Mouse (Mus musculus) testis, postnatal 10 days (tissue): Measurements from ENCODE around the gene Ass1.

Source experiments
- DNase-seq: peaks from one replicate; pipeline ENCODE4 v3.0.0; 2021; ENCODE audit warnings: low spot score

Gene Ass1

GRCm38 (mm10) chr2:31458989-31459936, 10.7 kb upstream of the Ass1 start:
- DNase-seq, result no peak

DNA sequence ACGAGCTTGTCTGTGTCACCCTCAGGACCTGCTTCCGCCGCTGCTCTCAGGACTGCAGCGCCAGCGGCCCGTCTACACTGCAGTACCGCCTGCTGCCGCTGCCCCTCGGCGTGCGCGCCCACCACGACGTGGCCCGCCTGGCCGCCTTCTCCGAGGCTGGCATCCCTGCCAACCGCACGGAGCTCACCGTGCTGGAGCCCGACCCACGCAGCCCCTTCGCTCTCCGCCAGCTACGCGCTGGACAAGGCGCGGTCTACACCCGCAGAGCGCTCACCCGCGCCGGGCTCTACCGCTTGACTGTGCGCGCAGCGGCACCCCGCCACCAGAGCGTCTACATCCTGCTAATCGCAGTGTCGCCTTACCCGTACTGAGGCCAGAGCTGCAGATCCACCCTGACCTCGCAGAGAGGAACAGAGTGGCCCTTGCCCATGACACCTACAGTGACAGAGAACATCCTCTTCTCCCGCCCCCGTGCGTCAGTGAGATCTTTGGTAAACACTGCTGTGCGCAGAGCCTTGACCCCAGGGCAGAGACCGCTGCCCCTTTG, 9.9 kb upstream of the Ass1 start:
- DNase-seq, result peak; percentile 71

GRCm38 (mm10) chr2:31460920-31461319, 9.1 kb upstream of the Ass1 start:
- no peak for DNase-seq

DNA sequence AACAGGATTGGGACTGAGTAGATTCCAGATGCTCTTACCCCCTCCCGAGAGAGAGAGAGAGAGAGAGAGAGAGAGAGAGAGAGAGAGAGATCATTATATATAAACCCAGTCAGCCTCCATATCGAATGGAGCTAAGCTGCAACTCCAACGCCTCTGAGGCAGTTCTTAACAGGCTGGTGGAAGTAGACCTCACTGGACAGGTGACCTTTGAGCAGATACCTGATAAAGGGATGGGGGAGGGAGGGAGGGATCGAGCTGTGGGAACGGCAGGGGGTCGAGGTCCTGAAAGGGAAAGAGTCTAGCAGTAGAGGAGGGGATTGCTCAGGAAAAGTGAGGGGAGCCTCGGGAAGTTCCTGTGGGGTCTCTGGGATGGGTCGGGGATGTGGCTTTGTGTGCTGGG, 8.0 kb upstream of the Ass1 start:
- DNase-seq, result no peak

- DNase-seq, result no peak
Measured at GRCm38 (mm10) chr2:31463253-31463652, 6.8 kb upstream of the Ass1 start.

DNA sequence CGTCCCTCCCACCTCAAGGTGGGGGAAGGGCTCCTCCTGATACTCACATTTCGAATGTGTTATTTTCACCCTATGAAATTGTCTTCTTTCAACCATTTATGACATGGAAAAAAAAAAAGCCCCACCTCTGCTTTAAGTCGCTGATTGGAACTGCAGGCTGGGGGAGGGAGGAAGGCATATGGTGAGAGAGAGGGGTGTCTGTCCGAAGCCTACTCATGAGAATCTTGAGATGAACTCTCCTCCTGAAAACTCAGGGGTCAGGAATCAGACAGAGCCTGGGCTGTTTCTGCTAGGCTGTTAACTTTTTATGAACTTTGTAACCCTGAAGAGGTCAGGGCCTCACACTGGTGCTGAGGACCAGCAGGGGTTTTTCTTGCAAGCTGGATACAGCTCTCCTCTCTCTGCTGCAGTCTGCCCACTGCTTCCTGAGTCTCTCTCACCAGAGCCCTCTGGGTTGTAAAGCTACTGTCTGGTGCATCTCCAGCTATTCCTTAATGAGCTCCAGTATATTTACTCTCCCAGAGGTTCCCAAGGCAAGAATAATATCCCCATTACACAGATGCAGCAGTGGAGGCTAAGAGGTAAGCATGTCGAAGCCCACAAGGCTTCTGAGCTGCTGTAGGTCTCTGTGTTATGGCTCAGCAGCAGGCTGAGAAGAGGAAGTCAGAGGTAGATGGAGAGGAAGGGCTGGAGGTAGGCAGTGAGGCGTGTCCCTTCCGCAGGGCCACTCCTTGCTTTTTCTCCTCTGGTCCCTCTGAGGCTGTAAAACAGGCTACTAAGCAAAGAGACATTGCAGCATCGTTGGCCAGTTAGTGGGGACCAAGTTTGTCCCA, 6.1 kb upstream of the Ass1 start:
- DNase-seq, result no peak

DNA sequence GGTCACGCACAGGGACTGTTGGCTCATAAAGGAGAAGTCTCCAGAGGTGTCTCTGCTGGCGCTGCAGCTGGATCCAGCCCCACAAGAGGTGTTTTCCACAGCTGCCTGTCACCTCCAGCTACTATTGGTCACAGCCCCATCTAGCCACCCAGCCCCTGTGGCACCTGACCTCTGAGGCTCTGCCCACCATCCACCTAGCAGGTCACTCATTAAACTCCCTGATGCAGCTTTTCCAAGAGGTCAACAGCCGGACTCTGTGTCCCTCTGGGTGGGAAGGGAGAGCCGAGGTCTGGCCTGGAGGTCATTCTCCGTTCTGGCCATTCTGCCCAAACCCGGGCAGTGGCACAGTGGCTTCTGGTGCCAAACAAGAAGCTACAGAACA, 5.5 kb upstream of the Ass1 start:
- no peak for DNase-seq

DNA sequence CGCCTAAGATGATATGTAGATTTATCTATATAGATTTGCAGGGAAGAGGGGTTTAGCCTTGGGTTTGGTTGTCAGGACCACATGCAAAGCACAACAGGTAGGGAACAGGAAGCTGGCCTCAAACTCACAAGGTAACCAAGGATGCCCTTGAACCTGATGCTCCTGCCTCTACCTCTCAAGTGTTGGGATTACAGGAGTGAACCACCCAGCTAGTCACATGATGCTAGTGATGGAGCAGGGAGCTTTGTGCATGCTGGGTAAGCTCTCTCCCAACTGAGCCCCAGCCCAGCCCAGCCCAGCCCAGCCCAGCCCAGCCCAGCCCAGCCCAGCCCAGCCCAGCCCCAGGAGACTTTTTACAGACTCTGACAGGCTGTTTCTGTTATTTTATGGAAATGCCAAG, 2.5 kb upstream of the Ass1 start:
- no peak for DNase-seq

- DNase-seq, result no peak
Measured at GRCm38 (mm10) chr2:31468857-31469256, 1.1 kb upstream of the Ass1 start.

DNA sequence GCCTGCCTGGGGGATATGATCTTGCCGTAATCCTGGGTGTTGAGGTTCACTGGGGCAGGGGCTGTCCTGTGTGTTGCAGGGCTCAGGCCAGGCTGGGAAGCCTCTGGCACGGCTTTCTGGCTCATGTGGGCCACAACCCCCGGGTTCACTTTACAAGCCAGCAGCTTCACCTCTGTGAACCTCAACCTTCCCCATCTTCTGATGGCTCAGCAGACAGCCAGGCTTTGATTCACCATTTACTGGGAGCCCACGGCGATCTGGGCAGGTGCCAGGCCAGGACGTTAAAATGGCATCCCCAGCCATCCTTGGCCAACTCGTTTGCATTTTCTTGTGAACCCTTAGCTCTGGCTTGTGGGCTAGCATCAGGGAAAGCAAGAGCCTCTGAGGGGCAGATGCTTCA, 527 bp upstream of the Ass1 start:
- no peak for DNase-seq

GRCm38 (mm10) chr2:31470683-31471385, 827 bp downstream of the Ass1 start:
- DNase-seq, result no peak

DNA sequence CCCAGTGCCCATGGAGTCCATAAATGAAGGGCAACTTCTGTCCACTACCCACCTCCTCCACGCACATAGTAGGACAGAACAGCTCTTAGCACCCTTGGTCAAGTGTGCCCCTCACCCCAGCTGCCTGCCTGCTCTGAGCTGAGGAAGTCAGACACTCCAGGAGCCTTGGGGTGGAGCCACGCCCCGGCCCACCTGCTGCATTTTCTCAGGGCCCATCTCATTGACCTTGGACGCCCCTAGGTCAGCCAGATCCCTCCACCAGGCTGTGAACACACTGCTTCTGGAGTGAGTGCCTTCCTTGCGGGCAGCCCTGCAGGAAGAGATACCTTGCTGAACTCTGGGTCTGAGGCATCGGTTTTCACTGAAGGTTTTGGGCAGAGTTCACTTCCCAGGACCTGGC, 1.6 kb downstream of the Ass1 start:
- no peak for DNase-seq

- DNase-seq, result peak; percentile 78
Measured at GRCm38 (mm10) chr2:31472406-31473065, 2.5 kb downstream of the Ass1 start.

DNA sequence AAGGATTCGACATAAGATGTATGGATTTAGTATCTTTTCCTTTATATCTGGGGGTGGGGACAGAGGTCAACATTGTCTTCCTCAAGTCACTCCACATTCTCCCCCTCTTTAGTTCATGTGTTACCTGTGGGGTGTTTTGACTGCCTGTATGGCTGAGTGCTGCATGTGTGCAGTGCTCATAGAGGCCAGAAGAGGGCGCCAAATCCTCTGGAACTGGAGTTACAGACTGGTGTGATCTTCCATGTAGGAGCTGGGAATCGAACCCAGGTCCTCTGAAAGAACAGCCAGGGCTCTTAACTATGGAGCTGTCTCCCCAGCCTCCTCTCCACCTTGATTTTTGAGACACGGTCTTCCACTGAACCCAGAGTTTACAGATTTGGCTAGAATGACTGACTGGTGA, 3.9 kb downstream of the Ass1 start:
- no peak for DNase-seq

DNA sequence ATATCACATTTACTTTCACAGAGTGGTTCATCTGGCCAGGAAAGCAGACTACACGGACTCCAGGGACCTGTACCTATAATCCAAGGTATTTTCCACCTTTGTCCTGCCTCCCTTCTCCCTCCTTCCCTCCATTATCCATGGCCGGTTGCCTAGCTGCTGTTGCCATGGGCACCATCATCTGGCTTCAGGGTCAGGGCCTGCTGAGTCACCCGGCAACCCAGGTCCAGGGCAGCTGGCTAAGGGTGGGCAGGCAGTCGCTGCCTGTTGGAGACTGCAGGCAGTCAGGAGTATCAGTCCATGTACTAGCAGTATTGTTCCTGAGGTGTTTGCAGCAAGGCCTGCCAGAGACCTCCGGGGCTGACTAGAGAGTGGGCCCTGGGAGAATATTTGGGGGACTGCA, 4.7 kb downstream of the Ass1 start:
- no peak for DNase-seq

- DNase-seq, result peak; percentile 80
Measured at GRCm38 (mm10) chr2:31476107-31476820, 6.3 kb downstream of the Ass1 start.

GRCm38 (mm10) chr2:31477234-31478161, 7.5 kb downstream of the Ass1 start:
- no peak for DNase-seq

DNA sequence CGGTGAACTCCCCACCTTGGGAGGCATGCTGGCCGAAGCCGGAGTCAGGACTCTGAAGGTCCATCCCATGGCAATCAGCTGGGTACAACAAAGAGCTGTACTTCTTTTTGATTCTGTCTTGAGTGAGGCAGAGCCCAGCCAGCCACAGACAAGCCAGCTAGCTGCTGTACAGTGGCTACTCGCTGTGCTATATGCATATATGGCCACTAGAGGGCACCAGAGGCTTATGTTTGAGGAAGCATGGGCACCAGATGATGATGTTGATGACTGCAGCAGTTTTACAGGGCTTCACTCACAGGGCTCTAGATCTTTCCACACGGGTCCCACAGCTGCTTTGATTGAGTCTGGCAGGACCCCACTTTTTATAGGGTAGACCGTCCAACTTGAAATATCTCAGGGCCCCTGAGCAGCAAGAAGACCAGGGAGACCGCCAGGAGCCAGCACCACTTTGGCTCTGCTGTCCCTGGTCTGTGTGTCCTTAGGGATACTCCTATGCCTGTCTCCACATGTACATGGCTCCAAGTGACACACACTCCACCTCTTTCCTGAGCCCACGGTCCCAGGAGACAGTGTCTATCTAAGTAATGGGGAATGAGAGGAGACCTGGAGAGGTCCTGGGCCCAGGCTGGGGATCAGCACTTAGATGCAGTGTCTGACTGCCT, 13.0 kb downstream of the Ass1 start:
- DNase-seq, result peak; percentile 90

DNA sequence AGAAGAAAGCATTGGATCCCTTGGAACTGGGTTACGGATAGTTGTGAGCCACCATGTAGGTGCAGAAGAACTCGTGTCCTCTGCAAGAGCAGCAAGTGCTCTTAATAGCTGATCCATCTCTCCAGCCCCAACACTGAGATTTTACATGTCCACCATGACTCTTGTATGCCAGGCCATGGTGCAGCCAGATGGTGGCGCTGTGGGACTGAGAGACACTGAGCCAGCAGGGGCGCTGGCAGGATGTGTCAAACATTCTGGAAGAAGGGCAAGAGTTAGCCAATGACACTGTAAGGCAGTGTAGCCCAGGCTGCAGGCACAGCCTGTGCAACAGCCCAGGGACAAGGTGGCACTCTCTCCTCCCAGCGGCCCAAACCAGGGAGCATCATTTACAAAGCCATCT, 14.2 kb downstream of the Ass1 start:
- DNase-seq, result peak; percentile 91
